Mouse (Mus musculus) kidney, embryonic 16.5 days (tissue): ENCODE measurements around the gene Ech1. TPM values are rescaled to one million over a fixed set of nuclear protein-coding genes. Genes with fewer than 3 reads are reported as not detected.

Experiments
- ATAC-seq: fragments of 200-750 bp; cut with Nextera tagmentation; 2 replicates; pipeline ENCODE4 v1.8.0; 2017; ENCODE audit warnings: moderate TSS enrichment; ENCODE audit not compliant: low FRiP score, low TSS enrichment
- H3K27ac ChIP-seq: fragments of 300-500 bp; sonication (generic); 2 replicates; pipeline ENCODE4 v1.5.1; 2014; ENCODE audit warnings: low read length
- H3K27me3 ChIP-seq: fragments of 300-500 bp; sonication (generic); 2 replicates; pipeline ENCODE4 v1.6.1; 2014; ENCODE audit warnings: low read length, control low read depth, mixed read lengths; ENCODE audit not compliant: insufficient read depth
- H3K36me3 ChIP-seq: fragments of 300-500 bp; sonication (generic); 2 replicates; pipeline ENCODE4 v1.6.1; 2014; ENCODE audit warnings: low read length, control low read depth, mixed read lengths; ENCODE audit not compliant: insufficient read depth
- H3K4me1 ChIP-seq: fragments of 300-500 bp; sonication (generic); 2 replicates; pipeline ENCODE4 v1.6.1; 2014; ENCODE audit warnings: low read length, control low read depth, mixed read lengths; ENCODE audit not compliant: insufficient read depth
- H3K4me2 ChIP-seq: fragments of 300-500 bp; sonication (generic); replicated peaks from 2 replicates; pipeline ENCODE4 v1.6.1; 2014; ENCODE audit warnings: low read depth, low read length
- H3K4me3 ChIP-seq: fragments of 300-500 bp; sonication (generic); 2 replicates; pipeline ENCODE4 v1.5.1; 2014; ENCODE audit warnings: mild to moderate bottlenecking, low read length
- H3K9ac ChIP-seq: fragments of 300-500 bp; sonication (generic); replicated peaks from 2 replicates; pipeline ENCODE4 v1.6.1; 2014; ENCODE audit warnings: low read length
- H3K9me3 ChIP-seq: fragments of 300-500 bp; sonication (generic); 2 replicates; pipeline ENCODE4 v1.6.1; 2016; ENCODE audit warnings: low read length, control low read depth
- WGBS: fragments of 180-500 bp; shearing (Covaris S2); extraction: QIAGEN DNeasy Blood & Tissue Kit; methylation state at CpG from one replicate; pipeline ENCODE4 v1.1.7; 2014; 5-methylcytosine and 5-hydroxymethylcytosine counted together
- polyA plus RNA-seq: library from polyadenylated mRNA; unstranded; fragments of >200 nt; fragmentation: Nextera tagmentation; extraction: Ambion mirVana; gene quantifications from 2 replicates; pipeline ENCODE4 v1.2.1, GENCODE M21; 2015

Gene Ech1
- polyA plus RNA-seq, 1 experiment from 2014 or later, result 214 TPM

GRCm38 (mm10) chr7:28823932-28824331 is 1.1 kb upstream of the Ech1 start:
- Histone ChIP-seq H3K27me3 (no peaks in the 10 kb centered on the region), H3K27ac (peak overlapping the region; percentile 95; the same call in 1 of the 2 replicates), H3K4me2 (no peak overlapping the region), H3K9ac (no peak overlapping the region), H3K9me3 (no peaks in the 10 kb centered on the region), H3K4me3 (no peak overlapping the region), H3K4me1 (peaks cover 19% of the 10 kb centered on the region), H3K36me3 (peaks cover 36% of the 10 kb centered on the region)
- no peak for ATAC-seq
- WGBS, result 43% methylated on average over 2 of the region's 2 CpGs

GRCm38 (mm10) chr7:28825686-28826401 is 827 bp downstream of the Ech1 start:
- Histone ChIP-seq H3K4me3 (peak overlapping the region; percentile 60), H3K36me3 (peaks cover 26% of the 10 kb centered on the region), H3K4me1 (peaks cover 7% of the 10 kb centered on the region), H3K9me3 (no peaks in the 10 kb centered on the region), H3K27ac (peak overlapping the region; percentile 95), H3K4me2 (peak overlapping the region; percentile 62), H3K27me3 (no peaks in the 10 kb centered on the region), H3K9ac (peak overlapping the region; percentile 78)
- ATAC-seq, result no peak
- WGBS, result 60% methylated on average over 11 of the region's 11 CpGs

- Histone ChIP-seq H3K9me3 (no peaks in the 10 kb centered on the region), H3K4me1 (peaks cover 7% of the 10 kb centered on the region), H3K27ac (peak overlapping the region; percentile 95), H3K27me3 (no peaks in the 10 kb centered on the region), H3K4me3 (no peak overlapping the region), H3K36me3 (peaks cover 26% of the 10 kb centered on the region), H3K4me2 (peak overlapping the region; percentile 62; the same call in 1 of the 2 replicates), H3K9ac (no peak overlapping the region)
- WGBS, result 94% methylated on average over 7 of the region's 7 CpGs
- ATAC-seq, result no peak
These were observed 1.4 kb downstream of the Ech1 start for GRCm38 (mm10) chr7:28826402-28826772.

- Histone ChIP-seq H3K36me3 (peaks cover 20% of the 10 kb centered on the region), H3K9me3 (no peaks in the 10 kb centered on the region), H3K4me1 (peaks cover 7% of the 10 kb centered on the region; the same call in 1 of the 2 replicates), H3K4me3 (no peak overlapping the region), H3K9ac (no peak overlapping the region), H3K27me3 (no peaks in the 10 kb centered on the region), H3K27ac (no peak overlapping the region), H3K4me2 (no peak overlapping the region)
- WGBS, result 48% methylated on average over 3 of the region's 3 CpGs
- ATAC-seq, result no peak
These were observed 2.3 kb downstream of the Ech1 start for GRCm38 (mm10) chr7:28827338-28827737.

- H3K4me2 ChIP-seq, result no peak overlapping the region
- H3K9me3 ChIP-seq, result no peaks in the 10 kb centered on the region
- H3K4me1 ChIP-seq, result peaks cover under 1% of the 10 kb centered on the region; the same call in 1 of the 2 replicates
- no peak overlapping the region for H3K4me3 ChIP-seq
- peaks cover 18% of the 10 kb centered on the region for H3K36me3 ChIP-seq
- WGBS, result 96% methylated on average over 8 of the region's 8 CpGs
- H3K9ac ChIP-seq, result no peak overlapping the region
- H3K27ac ChIP-seq, result no peak overlapping the region
- H3K27me3 ChIP-seq, result no peaks in the 10 kb centered on the region
- no peak for ATAC-seq
These were observed 4.8 kb downstream of the Ech1 start for GRCm38 (mm10) chr7:28829821-28830220.

- Histone ChIP-seq H3K4me1 (no peaks in the 10 kb centered on the region), H3K9ac (no peak overlapping the region), H3K4me2 (no peak overlapping the region), H3K4me3 (no peak overlapping the region), H3K27ac (no peak overlapping the region), H3K27me3 (no peaks in the 10 kb centered on the region), H3K36me3 (peaks cover 18% of the 10 kb centered on the region), H3K9me3 (no peaks in the 10 kb centered on the region)
- 87% methylated on average over 5 of the region's 5 CpGs for WGBS
- ATAC-seq, result no peak
These were observed 6.0 kb downstream of the Ech1 start for GRCm38 (mm10) chr7:28830981-28831380.

- Histone ChIP-seq H3K27me3 (no peaks in the 10 kb centered on the region), H3K27ac (no peak overlapping the region), H3K9me3 (no peaks in the 10 kb centered on the region), H3K4me3 (no peak overlapping the region), H3K4me1 (no peaks in the 10 kb centered on the region), H3K9ac (no peak overlapping the region), H3K4me2 (no peak overlapping the region), H3K36me3 (peaks cover 18% of the 10 kb centered on the region)
- WGBS, result 89% methylated on average over 17 of the region's 17 CpGs
- no peak for ATAC-seq
These were observed 6.6 kb downstream of the Ech1 start for GRCm38 (mm10) chr7:28831411-28832125.

GRCm38 (mm10) chr7:28832137-28832536 is 7.1 kb downstream of the Ech1 start:
- Histone ChIP-seq H3K9me3 (no peaks in the 10 kb centered on the region), H3K27ac (no peak overlapping the region), H3K36me3 (peaks cover 18% of the 10 kb centered on the region), H3K4me3 (no peak overlapping the region), H3K4me1 (no peaks in the 10 kb centered on the region), H3K9ac (no peak overlapping the region), H3K27me3 (no peaks in the 10 kb centered on the region), H3K4me2 (no peak overlapping the region)
- ATAC-seq, result no peak
- 64% methylated on average over 6 of the region's 6 CpGs for WGBS

GRCm38 (mm10) chr7:28833723-28834347 is 8.8 kb downstream of the Ech1 start, which contains the start of gene Lgals4:
TSS of gene Lgals4 (plus strand) at chr7:28833854.
- H3K27ac ChIP-seq, result no peak within 1 kb of the TSS
- WGBS, result 88% methylated on average over 6 of the region's 6 CpGs
- no peaks in the 10 kb centered on the region for H3K27me3 ChIP-seq
- no peak within 1 kb of the TSS for H3K4me3 ChIP-seq
- no peak within 1 kb of the TSS for H3K4me2 ChIP-seq
- no peaks in the 10 kb centered on the region for H3K9me3 ChIP-seq
- H3K36me3 ChIP-seq, result peaks cover 18% of the 10 kb centered on the region
- H3K4me1 ChIP-seq, result no peaks in the 10 kb centered on the region
- ATAC-seq, result no peak
- no peak within 1 kb of the TSS for H3K9ac ChIP-seq
